Mouse (Mus musculus): ENCODE data around the gene Atp6v0a1. TPM values are rescaled to one million over a fixed set of nuclear protein-coding genes. Genes with fewer than 3 reads are reported as not detected.

The Atp6v0a1 gene
- polyA plus RNA-seq, 1 experiment from 2014 or later, result 167 TPM

- no peak overlapping the region for H3K27ac ChIP-seq (replicated peaks)
- no peaks in the 10 kb centered on the region; the same call in 1 of the 2 replicates for H3K36me3 ChIP-seq
- 2% methylated on average over 27 of the region's 27 CpGs for WGBS
- 0 out of 2 replicates have a peak overlapping the region, but pooled peaks have one; percentile 3 for H3K4me3 ChIP-seq (replicated peaks)
- no peak for ATAC-seq (ENCODE audit: low FRiP score)
- H3K9ac ChIP-seq (replicated peaks), result 0 out of 2 replicates have a peak overlapping the region, but pooled peaks have one; percentile 15
- peak overlapping the region; percentile 39 for H3K4me2 ChIP-seq
- no peaks in the 10 kb centered on the region for H3K9me3 ChIP-seq (replicated peaks)
- peaks cover 34% of the 10 kb centered on the region for H3K4me1 ChIP-seq
- peaks cover 41% of the 10 kb centered on the region for H3K27me3 ChIP-seq (replicated peaks)
Observed at GRCm38 (mm10) chr11:101079746-101080145, 70.5 kb downstream of the Atp6v0a1 start.

GRCm38 (mm10) chr11:101080421-101080820 lies 71.2 kb downstream of the Atp6v0a1 start:
- H3K27ac ChIP-seq (replicated peaks), result no peak overlapping the region
- peaks cover 41% of the 10 kb centered on the region for H3K27me3 ChIP-seq (replicated peaks)
- H3K4me2 ChIP-seq, result no peak overlapping the region
- peaks cover under 1% of the 10 kb centered on the region; the same call in 1 of the 2 replicates for H3K36me3 ChIP-seq
- peaks cover 36% of the 10 kb centered on the region for H3K4me1 ChIP-seq
- no peak overlapping the region for H3K9ac ChIP-seq (replicated peaks)
- H3K4me3 ChIP-seq (replicated peaks), result no peak overlapping the region
- no peak for ATAC-seq (ENCODE audit: low FRiP score)
- 67% methylated on average over 5 of the region's 5 CpGs for WGBS
- H3K9me3 ChIP-seq (replicated peaks), result no peaks in the 10 kb centered on the region

- H3K27me3 ChIP-seq (replicated peaks), result peaks cover 38% of the 10 kb centered on the region
- peaks cover 2% of the 10 kb centered on the region; the same call in 1 of the 2 replicates for H3K36me3 ChIP-seq
- H3K4me2 ChIP-seq, result peak overlapping the region; percentile 99
- 6% methylated on average over 10 of the region's 10 CpGs for WGBS
- H3K4me1 ChIP-seq, result peaks cover 49% of the 10 kb centered on the region
- H3K9me3 ChIP-seq (replicated peaks), result no peaks in the 10 kb centered on the region
- ATAC-seq (ENCODE audit: low FRiP score), result no peak
- peak overlapping the region; percentile 82 for H3K4me3 ChIP-seq (replicated peaks)
- peak overlapping the region; percentile 93 for H3K27ac ChIP-seq (replicated peaks)
- peak overlapping the region; percentile 47 for H3K9ac ChIP-seq (replicated peaks)
Observed at GRCm38 (mm10) chr11:101081659-101082058, 72.4 kb downstream of the Atp6v0a1 start.

GRCm38 (mm10) chr11:101082208-101083082 lies 73.2 kb downstream of the Atp6v0a1 start, which contains the start of gene Coasy:
Gene Coasy, plus strand, starts transcription at chr11:101082565.
- Histone ChIP-seq H3K36me3 (0 out of 2 replicates have a peak, but pooled peaks cover 2% of the 10 kb centered on the region), H3K4me3 (replicated peaks) (peak within 1 kb of the TSS; percentile 82), H3K4me2 (peak within 1 kb of the TSS; percentile 99), H3K9me3 (replicated peaks) (no peaks in the 10 kb centered on the region), H3K4me1 (peaks cover 52% of the 10 kb centered on the region), H3K27me3 (replicated peaks) (peaks cover 30% of the 10 kb centered on the region), H3K27ac (replicated peaks) (peak within 1 kb of the TSS; percentile 93), H3K9ac (replicated peaks) (peak within 1 kb of the TSS; percentile 91)
- ATAC-seq (ENCODE audit: low FRiP score), result peak; percentile 89
- WGBS, result 0% methylated on average over 51 of the region's 51 CpGs

GRCm38 (mm10) chr11:101083083-101083697 lies 73.9 kb downstream of the Atp6v0a1 start:
- H3K9ac ChIP-seq (replicated peaks), result peak overlapping the region; percentile 91
- WGBS, result 38% methylated on average over 19 of the region's 19 CpGs
- peak overlapping the region; percentile 93 for H3K27ac ChIP-seq (replicated peaks)
- H3K4me1 ChIP-seq, result peaks cover 59% of the 10 kb centered on the region
- peaks cover 22% of the 10 kb centered on the region for H3K27me3 ChIP-seq (replicated peaks)
- peak; percentile 2; the same call in 1 of the 2 replicates for ATAC-seq (ENCODE audit: low FRiP score)
- 0 out of 2 replicates have a peak, but pooled peaks cover 2% of the 10 kb centered on the region for H3K36me3 ChIP-seq
- H3K4me3 ChIP-seq (replicated peaks), result peak overlapping the region; percentile 82
- H3K9me3 ChIP-seq (replicated peaks), result no peaks in the 10 kb centered on the region
- H3K4me2 ChIP-seq, result peak overlapping the region; percentile 99

GRCm38 (mm10) chr11:101084246-101084645 lies 75.0 kb downstream of the Atp6v0a1 start:
- WGBS, result 87% methylated on average over 14 of the region's 14 CpGs
- Histone ChIP-seq H3K9ac (replicated peaks) (no peak overlapping the region), H3K9me3 (replicated peaks) (no peaks in the 10 kb centered on the region), H3K4me1 (peaks cover 65% of the 10 kb centered on the region), H3K36me3 (peaks cover 5% of the 10 kb centered on the region), H3K4me3 (replicated peaks) (no peak overlapping the region), H3K27ac (replicated peaks) (no peak overlapping the region), H3K4me2 (no peak overlapping the region), H3K27me3 (replicated peaks) (peaks cover 12% of the 10 kb centered on the region)
- no peak for ATAC-seq (ENCODE audit: low FRiP score)

- no peak overlapping the region for H3K4me2 ChIP-seq
- no peaks in the 10 kb centered on the region for H3K9me3 ChIP-seq (replicated peaks)
- H3K9ac ChIP-seq (replicated peaks), result no peak overlapping the region
- H3K36me3 ChIP-seq, result peaks cover 11% of the 10 kb centered on the region
- 92% methylated on average over 12 of the region's 12 CpGs for WGBS
- H3K4me3 ChIP-seq (replicated peaks), result no peak overlapping the region
- ATAC-seq (ENCODE audit: low FRiP score), result no peak
- no peak overlapping the region for H3K27ac ChIP-seq (replicated peaks)
- H3K27me3 ChIP-seq (replicated peaks), result peaks cover 6% of the 10 kb centered on the region
- H3K4me1 ChIP-seq, result peaks cover 60% of the 10 kb centered on the region
Observed at GRCm38 (mm10) chr11:101084811-101085210, 75.6 kb downstream of the Atp6v0a1 start.

- Histone ChIP-seq H3K4me1 (peaks cover 59% of the 10 kb centered on the region), H3K4me3 (replicated peaks) (0 out of 2 replicates have a peak overlapping the region, but pooled peaks have one; percentile 75), H3K9me3 (replicated peaks) (no peaks in the 10 kb centered on the region), H3K27ac (replicated peaks) (peak overlapping the region; percentile 91), H3K27me3 (replicated peaks) (no peaks in the 10 kb centered on the region), H3K4me2 (peak overlapping the region; percentile 89), H3K36me3 (peaks cover 20% of the 10 kb centered on the region), H3K9ac (replicated peaks) (peak overlapping the region; percentile 78)
- 92% methylated on average over 18 of the region's 18 CpGs for WGBS
- no peak for ATAC-seq (ENCODE audit: low FRiP score)
Observed at GRCm38 (mm10) chr11:101085617-101086322, 76.5 kb downstream of the Atp6v0a1 start.

GRCm38 (mm10) chr11:101086323-101086674 lies 77.0 kb downstream of the Atp6v0a1 start:
- Histone ChIP-seq H3K27ac (replicated peaks) (peak overlapping the region; percentile 91), H3K9ac (replicated peaks) (peak overlapping the region; percentile 78), H3K4me1 (peaks cover 56% of the 10 kb centered on the region), H3K36me3 (peaks cover 25% of the 10 kb centered on the region), H3K4me3 (replicated peaks) (peak overlapping the region; percentile 75), H3K4me2 (peak overlapping the region; percentile 89), H3K27me3 (replicated peaks) (no peaks in the 10 kb centered on the region), H3K9me3 (replicated peaks) (no peaks in the 10 kb centered on the region)
- ATAC-seq (ENCODE audit: low FRiP score), result no peak
- WGBS, result 82% methylated on average over 6 of the region's 6 CpGs

- WGBS, result under 1% methylated on average over 52 of the region's 52 CpGs
Observed at GRCm38 (mm10) chr11:101086756-101087681, 77.8 kb downstream of the Atp6v0a1 start, which contains the start of gene Mlx. Gene Mlx, plus strand, starts transcription at chr11:101087277.

More at GRCm38 (mm10) chr11:101086756-101087681, 77.8 kb downstream of the Atp6v0a1 start, which contains the start of gene Mlx:
- Histone ChIP-seq H3K9me3 (replicated peaks) (no peaks in the 10 kb centered on the region), H3K4me2 (peak within 1 kb of the TSS; percentile 89), H3K4me3 (replicated peaks) (peak within 1 kb of the TSS; percentile 75), H3K36me3 (peaks cover 33% of the 10 kb centered on the region), H3K27ac (replicated peaks) (peak within 1 kb of the TSS; percentile 91), H3K4me1 (peaks cover 49% of the 10 kb centered on the region), H3K9ac (replicated peaks) (peak within 1 kb of the TSS; percentile 78), H3K27me3 (replicated peaks) (no peaks in the 10 kb centered on the region)
- ATAC-seq (ENCODE audit: low FRiP score), result peak; percentile 87
